Mouse (Mus musculus) forebrain, postnatal 0 days (tissue): Measurements from ENCODE around the gene Gm10382. TPM values are rescaled to one million over a fixed set of nuclear protein-coding genes. Genes with fewer than 3 reads are reported as not detected.
A peak's percentile ranks its signal among the peaks of the same experiment; 100 is the strongest.
"Not testable (repeated sequence)": the region's sequence is repeated elsewhere in the genome, so short reads cannot be mapped to it uniquely, and the experiment has no call there.

ENCODE experiments used
- ATAC-seq: fragments of 200-750 bp; cut with Nextera tagmentation; 2 replicates; pipeline ENCODE4 v1.8.0; 2017; ENCODE audit warnings: mild to moderate bottlenecking, moderate library complexity
- DNase-seq: peaks from one replicate; pipeline ENCODE4 v3.0.0-alpha.2; 2015
- H3K27ac ChIP-seq: fragments of 300-500 bp; sonication (generic); 2 replicates; pipeline ENCODE4 v1.5.1; 2014; ENCODE audit warnings: low read depth, mild to moderate bottlenecking, antibody characterized with exemption, low read length, moderate library complexity, mixed read lengths
- H3K27me3 ChIP-seq: fragments of 300-500 bp; sonication (generic); 2 replicates; pipeline ENCODE4 v1.6.1; 2014; ENCODE audit warnings: mild to moderate bottlenecking, low read length, mixed read lengths; ENCODE audit not compliant: insufficient read depth
- H3K36me3 ChIP-seq: fragments of 300-500 bp; sonication (generic); 2 replicates; pipeline ENCODE4 v1.6.1; 2014; ENCODE audit warnings: mild to moderate bottlenecking, moderate library complexity; ENCODE audit not compliant: insufficient read depth
- H3K4me1 ChIP-seq: fragments of 300-500 bp; sonication (generic); 2 replicates; pipeline ENCODE4 v1.6.1; 2014; ENCODE audit warnings: antibody characterized with exemption; ENCODE audit not compliant: insufficient read depth
- H3K4me2 ChIP-seq: fragments of 300-500 bp; sonication (generic); 2 replicates; pipeline ENCODE4 v1.6.1; 2014; ENCODE audit warnings: low read depth, mild to moderate bottlenecking, moderate library complexity
- H3K4me3 ChIP-seq: fragments of 300-500 bp; sonication (generic); 2 replicates; pipeline ENCODE4 v1.5.1; 2014; ENCODE audit warnings: low read depth, low read length, mixed read lengths
- H3K9ac ChIP-seq: fragments of 300-500 bp; sonication (generic); 2 replicates; pipeline ENCODE4 v1.6.1; 2014; ENCODE audit warnings: mild to moderate bottlenecking
- H3K9me3 ChIP-seq: fragments of 300-500 bp; sonication (generic); 2 replicates; pipeline ENCODE4 v1.6.1; 2016; ENCODE audit warnings: low read length
- CTCF ChIP-seq: sonication (generic); IDR thresholded peaks from 2 replicates; pipeline ENCODE4 v1.5.1; 2016; ENCODE audit warnings: antibody characterized with exemption, control low read depth, low read depth
- WGBS: fragments of 180-500 bp; shearing (Covaris S2); extraction: QIAGEN DNeasy Blood & Tissue Kit; methylation state at CpG from one replicate; pipeline ENCODE4 v1.1.7; 2014; 5-methylcytosine and 5-hydroxymethylcytosine counted together
- polyA plus RNA-seq: library from polyadenylated mRNA; unstranded; fragments of >200 nt; fragmentation: Nextera tagmentation; extraction: Ambion mirVana; gene quantifications from 2 replicates; pipeline ENCODE4 v1.2.1, GENCODE M21; 2015
- total RNA-seq: library from RNA; depleted of rRNA; stranded (reverse); fragments of >200 nt; gene quantifications from 2 replicates; pipeline ENCODE4 v1.2.3, GENCODE M21; 2014

The Gm10382 gene
- total and polyA plus RNA-seq, 2 experiments from 2014 or later: 0.25 to 1.00 TPM

- Histone ChIP-seq H3K4me3 (peak overlapping the region; percentile 29), H3K4me1 (peaks cover 10% of the 10 kb centered on the region; the same call in 1 of the 2 replicates), H3K4me2 (peak overlapping the region; percentile 35), H3K9ac (no peak overlapping the region), H3K27ac (0 out of 2 replicates have a peak overlapping the region, but pooled peaks have one; percentile 29), H3K36me3 (peaks cover 9% of the 10 kb centered on the region), H3K9me3 (no peaks in the 10 kb centered on the region), H3K27me3 (no peaks in the 10 kb centered on the region)
- TF ChIP-seq CTCF: no peak
- peak; percentile 92 for DNase-seq
- peak; percentile 32 for ATAC-seq
- 2% methylated on average over 13 of the region's 13 CpGs for WGBS
These were observed 19.7 kb downstream of the Gm10382 start for GRCm38 (mm10) chr5:125408842-125409241.

- Histone ChIP-seq H3K36me3 (peaks cover 15% of the 10 kb centered on the region), H3K4me3 (peak overlapping the region; percentile 29), H3K27ac (0 out of 2 replicates have a peak overlapping the region, but pooled peaks have one; percentile 29), H3K4me1 (peaks cover 10% of the 10 kb centered on the region; the same call in 1 of the 2 replicates), H3K9ac (no peak overlapping the region), H3K9me3 (no peaks in the 10 kb centered on the region), H3K27me3 (no peaks in the 10 kb centered on the region), H3K4me2 (peak overlapping the region; percentile 35)
- DNase-seq: peak; percentile 80
- WGBS: 11% methylated on average over 20 of the region's 20 CpGs
- no peak for TF ChIP-seq CTCF
- no peak; the same call in 1 of the 2 replicates for ATAC-seq
These were observed 20.4 kb downstream of the Gm10382 start for GRCm38 (mm10) chr5:125409348-125410090.

- DNase-seq: peak; percentile 73
- no peak overlapping the region for H3K27ac ChIP-seq
- TF ChIP-seq CTCF: peak; percentile 76
- H3K27me3 ChIP-seq: no peaks in the 10 kb centered on the region
- no peak overlapping the region for H3K4me3 ChIP-seq
- peaks cover 3% of the 10 kb centered on the region; the same call in 1 of the 2 replicates for H3K4me1 ChIP-seq
- H3K9me3 ChIP-seq: no peaks in the 10 kb centered on the region
- H3K36me3 ChIP-seq: peaks cover 40% of the 10 kb centered on the region
- no peak overlapping the region for H3K9ac ChIP-seq
- no peak for ATAC-seq
- 59% methylated on average over 5 of the region's 5 CpGs for WGBS
- H3K4me2 ChIP-seq: no peak overlapping the region
These were observed 22.9 kb downstream of the Gm10382 start for GRCm38 (mm10) chr5:125411972-125412530.

- not testable (repeated sequence) for H3K4me3 ChIP-seq, DNase-seq, H3K4me1 ChIP-seq, H3K4me2 ChIP-seq, H3K9me3 ChIP-seq, H3K27me3 ChIP-seq, H3K9ac ChIP-seq, H3K27ac ChIP-seq, ATAC-seq
- 89% methylated on average over 8 of the region's 8 CpGs for WGBS
- peaks cover 45% of the 10 kb centered on the region for H3K36me3 ChIP-seq
These were observed 23.4 kb downstream of the Gm10382 start for GRCm38 (mm10) chr5:125412536-125412935.

- no peak for ATAC-seq
- no peaks in the 10 kb centered on the region for H3K4me1 ChIP-seq
- H3K27me3 ChIP-seq: no peaks in the 10 kb centered on the region
- DNase-seq: peak; percentile 27
- H3K9me3 ChIP-seq: no peaks in the 10 kb centered on the region
- 41% methylated on average over 4 of the region's 4 CpGs for WGBS
- TF ChIP-seq CTCF: no peak
- H3K9ac ChIP-seq: no peak overlapping the region
- no peak overlapping the region for H3K4me3 ChIP-seq
- no peak overlapping the region for H3K4me2 ChIP-seq
- no peak overlapping the region for H3K27ac ChIP-seq
- H3K36me3 ChIP-seq: peaks cover 57% of the 10 kb centered on the region
These were observed 24.6 kb downstream of the Gm10382 start for GRCm38 (mm10) chr5:125413763-125414162.

GRCm38 (mm10) chr5:125416183-125416582 is 27.1 kb downstream of the Gm10382 start:
- DNase-seq (no peak), ATAC-seq (no peak)
- Histone ChIP-seq H3K9me3 (no peaks in the 10 kb centered on the region), H3K27me3 (no peaks in the 10 kb centered on the region), H3K36me3 (peaks cover 80% of the 10 kb centered on the region), H3K4me3 (no peak overlapping the region), H3K4me2 (no peak overlapping the region), H3K27ac (no peak overlapping the region), H3K9ac (no peak overlapping the region), H3K4me1 (no peaks in the 10 kb centered on the region)
- no peak for TF ChIP-seq CTCF
- WGBS: 96% methylated on average over 8 of the region's 8 CpGs

GRCm38 (mm10) chr5:125418636-125419035 is 29.5 kb downstream of the Gm10382 start:
- Histone ChIP-seq H3K27me3 (no peaks in the 10 kb centered on the region), H3K9me3 (no peaks in the 10 kb centered on the region), H3K36me3 (peaks cover 97% of the 10 kb centered on the region), H3K27ac (no peak overlapping the region), H3K4me3 (no peak overlapping the region), H3K4me1 (no peaks in the 10 kb centered on the region), H3K9ac (no peak overlapping the region), H3K4me2 (no peak overlapping the region)
- no peak for ATAC-seq
- TF ChIP-seq CTCF: no peak
- WGBS: 83% methylated on average over 12 of the region's 12 CpGs
- no peak for DNase-seq
